Mouse (Mus musculus): ENCODE results near the gene Akap7. TPM values are rescaled to one million over a fixed set of nuclear protein-coding genes. Genes with fewer than 3 reads are reported as not detected.
"Not testable (repeated sequence)": the region's sequence is repeated elsewhere in the genome, so short reads cannot be mapped to it uniquely, and the experiment has no call there.

Akap7 gene
- polyA plus RNA-seq, 3 experiments from 2014 or later = 1.5 to 5.7 (median 3.0) TPM

DNA sequence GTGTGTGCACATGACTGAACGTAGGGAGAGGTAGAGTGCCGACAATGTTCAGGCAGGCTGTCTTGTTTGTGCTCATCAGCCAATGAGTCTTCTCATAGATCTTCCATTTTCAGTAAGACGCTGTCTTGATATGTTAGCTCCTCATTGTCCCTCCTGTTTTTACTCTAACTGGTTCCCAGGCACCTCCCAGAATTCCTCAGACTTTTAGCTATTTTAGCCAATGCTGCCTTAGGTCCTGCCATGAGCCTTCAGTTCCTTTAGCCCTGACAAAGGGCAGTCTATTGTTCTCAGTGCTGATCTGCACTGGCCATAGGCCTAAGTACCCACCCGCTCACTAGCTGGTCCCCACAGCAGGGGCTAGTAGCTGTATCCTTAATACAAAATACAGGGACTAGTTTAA lies 122.0 kb downstream of the Akap7 start:
- no peak for ATAC-seq

DNA sequence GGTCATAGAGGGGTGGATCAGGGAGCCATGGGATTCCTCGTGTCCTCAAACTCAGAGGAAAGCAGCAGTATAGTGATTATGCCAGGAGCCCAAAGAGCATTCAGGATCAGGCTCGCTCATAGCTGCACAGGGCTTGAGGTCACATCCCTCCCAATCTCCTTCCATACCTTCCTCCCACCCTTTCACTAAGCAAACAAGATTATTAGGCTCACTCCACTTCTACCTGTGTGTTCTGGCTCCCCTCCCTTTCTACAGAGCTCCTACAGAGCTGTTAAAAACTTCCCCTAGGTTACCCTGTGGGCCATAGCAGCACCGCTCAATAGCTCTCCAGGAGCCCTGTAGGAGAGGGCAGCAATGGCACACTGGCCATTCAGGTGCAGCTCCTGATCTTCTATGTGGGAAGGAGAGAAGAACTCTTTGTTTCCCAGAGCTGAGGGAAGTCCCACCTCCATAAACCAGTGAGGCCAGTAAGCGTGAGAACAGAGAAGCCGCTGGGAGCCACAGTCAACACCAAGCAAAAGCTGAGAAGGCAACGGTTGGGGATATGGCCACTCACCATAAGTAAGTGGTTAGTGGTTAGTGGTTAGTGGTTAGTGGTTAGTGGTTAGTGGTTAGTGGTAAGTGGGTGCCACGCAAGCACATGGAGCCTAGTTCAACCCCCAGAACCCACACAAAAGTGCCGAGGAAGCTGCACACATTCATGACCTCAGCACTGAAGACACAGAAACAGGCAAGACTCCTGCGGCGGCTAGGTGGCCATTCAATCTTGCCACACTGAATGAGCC lies 122.7 kb downstream of the Akap7 start:
- ATAC-seq = no peak

DNA sequence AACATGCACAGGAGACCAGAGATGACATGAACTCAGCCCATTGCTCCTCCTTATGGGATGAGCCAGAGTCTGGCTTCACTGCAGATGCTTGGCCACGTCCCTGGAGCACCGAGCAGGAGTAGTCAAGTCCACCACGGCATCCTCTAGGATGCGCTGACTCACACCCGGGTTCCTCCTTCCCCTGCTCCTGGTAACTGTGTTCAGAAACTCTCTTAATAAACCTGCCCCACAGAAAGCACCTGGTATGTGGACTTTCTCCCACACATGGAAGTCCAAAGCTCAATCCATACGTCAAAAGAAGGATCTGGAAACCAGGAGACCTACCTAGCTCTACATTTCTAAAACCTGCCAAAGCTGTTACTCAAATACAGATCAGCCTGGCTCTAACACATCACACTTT lies 124.4 kb downstream of the Akap7 start:
- no peak for ATAC-seq

DNA sequence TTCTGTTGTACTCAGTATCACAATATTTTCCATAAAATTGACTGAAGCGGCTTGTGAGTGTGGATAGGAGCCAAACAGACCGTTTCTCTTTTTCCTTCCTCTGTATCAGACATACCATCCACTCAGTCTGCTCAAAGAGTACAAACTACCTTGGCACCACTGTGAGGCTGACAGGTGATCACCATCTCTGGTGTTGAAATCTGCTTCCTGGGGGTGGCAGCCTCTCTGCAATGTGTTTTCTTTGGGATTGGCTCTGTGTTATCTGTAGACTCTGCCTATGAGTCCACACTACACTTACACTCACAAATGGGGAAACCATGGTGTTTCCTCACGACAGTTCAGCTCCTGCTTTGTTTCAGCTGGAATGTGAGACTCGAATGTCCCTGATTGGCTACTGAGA lies 128.6 kb downstream of the Akap7 start:
- no peak for ATAC-seq

DNA sequence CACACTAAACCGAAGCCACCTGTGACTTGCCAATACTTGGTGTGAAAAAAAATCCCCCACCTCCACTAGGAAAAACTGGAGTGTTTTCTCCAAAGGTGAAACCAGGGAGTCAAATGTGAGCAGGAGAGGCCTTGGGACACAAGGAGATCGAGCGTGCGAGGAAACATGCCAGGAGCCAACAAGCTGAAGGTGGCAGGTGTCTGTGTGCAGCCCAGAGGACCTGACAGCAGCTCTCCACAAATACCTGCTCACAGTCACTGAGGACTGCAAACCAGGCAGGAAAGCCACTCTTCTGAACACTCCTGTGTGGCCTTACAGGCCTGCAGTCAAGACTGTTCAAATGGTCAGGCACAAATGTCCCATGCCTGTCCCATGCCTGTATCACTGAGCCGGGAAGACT lies 130.4 kb downstream of the Akap7 start:
- no peak for ATAC-seq

DNA sequence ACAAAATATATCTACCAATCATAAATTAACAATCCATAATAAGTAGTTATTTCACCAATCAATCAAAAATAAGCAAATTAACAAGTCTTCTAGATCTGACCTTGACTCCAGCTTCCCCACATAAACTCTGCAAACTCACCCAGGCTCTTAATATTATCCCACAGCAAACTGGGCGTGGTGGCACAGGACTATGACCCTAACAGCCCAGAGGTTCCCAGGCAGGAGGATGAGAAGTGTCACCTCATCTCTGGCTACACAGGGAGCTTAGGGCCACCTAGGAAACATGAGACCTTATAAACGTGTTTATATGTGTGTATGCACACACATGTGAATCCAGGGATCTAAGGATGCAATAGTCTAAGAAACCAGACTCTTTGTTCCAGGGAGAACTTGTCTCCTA lies 132.8 kb downstream of the Akap7 start:
- no peak for ATAC-seq

DNA sequence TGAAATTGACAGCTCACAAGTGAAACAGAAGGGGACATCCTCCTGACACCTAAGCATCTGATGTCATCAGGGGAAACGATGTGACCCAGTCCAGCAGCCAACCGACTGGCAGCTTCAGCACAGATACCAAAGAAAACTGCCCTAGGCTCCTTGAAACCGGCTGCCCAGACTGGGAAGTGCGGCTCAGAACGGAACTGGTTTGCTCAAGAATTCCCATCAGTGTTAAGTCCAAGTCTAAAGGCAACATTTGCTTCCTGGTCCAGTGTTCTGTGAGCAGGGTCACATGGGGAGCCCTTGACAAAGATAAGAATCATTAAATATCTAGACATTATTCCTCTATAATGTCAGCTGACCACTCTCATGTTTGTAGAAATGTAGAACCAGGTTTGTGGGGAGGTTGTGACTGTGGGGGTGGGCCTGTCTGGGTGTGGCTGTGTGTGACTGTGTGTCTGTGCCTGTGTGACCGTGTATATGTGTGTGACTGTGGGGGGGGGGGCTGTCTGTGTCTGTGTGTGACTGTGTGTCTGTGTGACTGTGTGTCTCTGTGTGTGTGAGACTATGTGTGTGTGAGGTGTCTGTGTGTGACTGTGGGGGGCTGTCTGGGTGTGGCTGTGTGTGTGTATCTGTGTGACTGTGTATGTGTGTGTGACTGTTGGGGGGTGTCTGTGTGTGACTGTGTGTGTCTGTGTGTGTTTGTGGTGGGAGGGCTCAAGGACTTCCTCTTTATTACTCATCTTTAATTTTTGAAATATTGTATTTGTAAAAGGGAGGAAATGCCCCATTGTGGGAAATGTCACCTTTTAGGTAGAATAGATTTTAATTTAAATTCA lies 140.1 kb downstream of the Akap7 start:
- no peak for ATAC-seq

DNA sequence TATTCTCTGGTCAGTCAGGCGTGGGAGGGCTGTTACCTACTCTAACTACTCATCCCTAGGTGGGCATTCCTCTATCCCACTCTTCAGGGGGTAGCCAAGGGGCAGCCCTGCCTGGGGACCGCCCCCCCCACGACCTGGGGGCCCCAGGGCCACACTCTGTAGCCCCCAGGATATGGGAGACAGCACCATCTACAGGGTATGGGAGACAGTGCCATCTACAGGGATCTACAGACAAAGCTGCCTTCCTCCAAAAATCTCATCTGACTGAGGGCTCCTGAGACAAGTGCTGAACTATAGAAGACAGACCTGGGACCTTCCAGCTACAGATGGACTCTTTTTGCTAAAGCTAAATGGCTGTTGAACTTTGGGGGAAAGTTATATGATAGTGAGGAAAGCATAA lies 144.2 kb downstream of the Akap7 start:
- not testable (repeated sequence) for ATAC-seq

DNA sequence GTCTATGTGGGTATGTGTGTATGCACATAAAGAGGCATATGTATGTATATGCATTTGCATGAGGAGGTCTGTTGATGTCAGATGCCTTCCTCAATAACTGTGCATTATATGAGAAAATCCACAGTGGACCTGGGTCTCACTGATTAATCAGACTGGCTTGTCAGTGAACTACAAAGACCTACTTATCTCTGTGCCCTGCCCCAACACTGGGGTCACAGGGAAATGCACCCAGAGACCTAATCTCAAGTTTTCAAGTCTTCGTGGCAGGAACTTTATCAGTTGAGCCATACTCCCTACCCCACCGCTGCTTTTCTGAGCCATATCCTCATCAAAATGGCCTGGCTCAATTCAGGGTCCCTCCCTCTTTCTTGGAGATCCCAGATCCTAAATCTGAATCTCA lies 146.0 kb downstream of the Akap7 start:
- ATAC-seq = no peak

DNA sequence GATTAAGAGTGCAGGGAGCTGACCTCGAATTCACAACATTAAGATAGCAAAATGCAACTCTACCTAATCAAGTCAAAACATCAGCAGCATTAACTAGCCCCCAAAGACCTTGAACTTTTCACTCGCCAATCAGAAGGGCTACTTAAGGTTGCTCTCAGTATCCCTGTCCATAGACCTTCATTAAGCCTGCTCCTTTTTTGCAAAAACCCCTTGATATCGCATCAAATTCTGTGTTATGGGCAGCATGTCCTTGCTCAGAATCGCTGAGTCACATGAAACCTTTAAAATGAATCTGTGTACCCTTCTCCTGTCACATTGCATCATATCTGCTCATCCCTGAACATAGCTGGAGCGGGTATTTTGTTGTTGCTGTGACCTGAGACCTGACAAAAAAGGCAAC lies 149.0 kb downstream of the Akap7 start:
- ATAC-seq = no peak

DNA sequence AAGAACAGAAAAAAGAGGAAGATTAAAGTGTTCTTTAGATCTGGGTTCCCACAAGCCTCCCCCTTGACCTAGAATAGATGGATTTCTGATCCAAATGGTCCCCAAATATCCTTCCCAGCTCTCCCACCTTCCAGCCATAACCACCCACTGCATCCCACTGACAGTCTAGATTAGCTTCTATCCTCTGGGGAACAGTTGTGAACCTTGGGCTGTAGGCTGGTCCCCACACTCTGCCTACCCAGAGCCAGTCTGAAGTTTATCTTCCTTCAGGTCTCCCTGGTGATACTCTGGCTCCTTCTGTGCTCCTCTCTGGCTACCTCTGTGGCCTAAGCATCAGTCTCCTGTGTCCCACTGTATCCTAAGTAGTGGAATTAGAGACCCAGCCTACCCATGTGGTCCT lies 150.3 kb downstream of the Akap7 start:
- ATAC-seq = no peak

DNA sequence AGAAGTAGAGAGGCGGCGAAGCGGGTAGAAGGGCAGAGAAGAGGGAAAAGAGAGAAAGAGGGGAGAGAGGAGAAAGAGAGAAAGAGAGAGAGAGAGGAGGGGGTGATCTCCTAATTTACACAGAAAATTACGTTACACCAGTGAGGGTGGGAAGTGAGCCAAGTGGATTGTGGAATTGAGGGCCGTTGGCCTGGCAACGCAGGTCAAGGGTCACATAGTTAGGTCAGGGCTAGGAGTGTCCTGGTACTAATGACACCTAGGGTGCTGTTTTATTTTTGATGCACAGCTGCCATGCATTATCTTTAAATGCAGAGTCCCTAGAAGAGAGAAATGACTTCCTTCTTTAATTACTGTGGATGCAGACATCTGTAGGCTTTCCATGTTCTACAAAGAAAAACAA lies 153.4 kb downstream of the Akap7 start:
- no peak for ATAC-seq

DNA sequence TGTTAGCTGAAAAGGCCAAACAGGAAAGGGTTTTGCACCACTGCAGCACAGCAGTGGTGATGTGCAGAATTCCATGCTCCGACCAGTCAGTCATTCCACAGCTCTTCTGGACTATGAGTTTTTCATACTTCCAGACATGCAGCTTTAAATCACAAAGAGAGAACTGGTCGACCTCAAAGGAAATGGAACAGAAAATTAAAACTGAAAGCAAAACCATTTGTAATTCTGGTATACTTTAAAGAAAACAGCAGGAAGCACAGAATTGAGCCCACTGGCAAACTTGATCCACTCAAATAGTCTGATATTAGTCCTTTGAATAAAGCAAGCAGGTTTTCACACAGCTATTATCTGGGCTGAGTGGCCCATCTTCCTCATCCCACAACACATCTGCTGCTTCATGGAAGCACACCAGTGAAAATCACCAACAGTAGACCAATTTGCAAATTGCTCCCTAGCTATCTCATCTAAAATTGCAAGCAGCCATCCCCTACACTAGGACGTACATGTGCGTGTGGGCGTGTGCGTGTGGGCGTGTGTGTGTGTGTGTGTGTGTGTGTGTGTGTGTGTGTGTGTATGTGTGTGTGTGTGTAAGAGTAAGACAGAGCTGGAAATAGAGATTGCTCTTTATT lies 156.4 kb downstream of the Akap7 start:
- ATAC-seq = peak; percentile 97

DNA sequence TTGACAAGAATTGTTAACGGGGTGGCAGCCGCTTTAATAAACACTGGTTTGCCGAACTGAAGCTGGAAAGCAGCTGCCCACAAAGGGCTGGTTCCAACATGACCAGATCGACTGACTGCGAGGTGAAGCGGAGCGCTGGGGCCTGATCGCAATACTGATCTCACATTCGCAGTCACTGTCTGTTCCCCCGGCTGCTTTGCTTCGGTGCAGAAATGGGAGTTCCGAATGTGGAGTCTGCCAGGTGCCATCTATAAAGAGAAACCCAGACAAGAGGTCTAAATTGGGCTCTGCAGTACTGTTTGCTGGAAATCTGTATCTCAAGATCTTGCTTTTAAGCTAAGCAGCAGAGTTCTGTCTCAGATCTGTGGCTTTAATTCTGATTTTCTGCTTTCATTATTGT lies 161.8 kb downstream of the Akap7 start:
- no peak for ATAC-seq

DNA sequence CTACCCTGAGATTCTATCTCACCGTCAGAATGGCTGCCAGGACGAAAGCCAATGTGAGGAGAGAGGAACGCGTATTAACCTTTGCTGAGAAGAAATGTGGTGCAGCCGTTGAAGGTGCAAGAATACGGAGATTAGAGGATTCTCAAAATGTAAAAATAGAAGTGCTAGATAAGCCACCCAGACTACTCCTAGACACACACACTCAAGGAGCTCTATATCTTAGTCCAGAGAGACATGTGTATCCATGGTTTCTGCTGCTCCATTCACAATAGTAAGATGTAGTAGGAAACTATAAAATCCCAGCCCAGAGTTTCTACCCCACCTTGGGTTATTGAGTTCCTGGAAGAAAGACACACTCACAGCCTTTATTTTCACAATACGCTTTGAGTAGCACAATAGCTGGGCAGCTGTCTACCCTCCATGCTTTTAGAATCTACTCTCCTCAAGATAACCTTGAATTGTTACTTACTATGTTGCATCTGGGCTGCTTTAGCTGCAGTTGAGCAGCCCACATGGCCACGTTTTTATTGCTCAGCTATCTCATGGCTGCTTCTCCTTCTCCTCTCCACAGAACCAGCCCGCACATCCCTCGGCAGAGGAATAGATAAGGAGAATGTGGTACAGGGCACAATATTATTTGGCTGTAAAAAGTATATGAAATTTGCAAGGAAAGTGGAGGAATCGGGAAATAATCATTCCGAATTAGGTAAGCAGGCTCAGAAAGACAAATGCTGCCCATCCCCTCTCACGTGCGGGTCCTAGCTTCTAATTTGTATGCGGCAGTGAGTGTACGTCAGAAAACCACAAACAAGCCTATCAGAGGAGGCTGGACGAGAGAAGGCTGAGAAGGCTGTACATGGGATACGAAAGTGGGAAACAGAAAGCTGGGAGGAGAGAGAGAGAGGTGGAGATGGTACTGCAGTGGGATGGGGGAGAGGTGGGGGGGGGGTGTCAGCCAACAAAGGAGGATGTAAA lies 162.6 kb downstream of the Akap7 start:
- ATAC-seq = no peak

DNA sequence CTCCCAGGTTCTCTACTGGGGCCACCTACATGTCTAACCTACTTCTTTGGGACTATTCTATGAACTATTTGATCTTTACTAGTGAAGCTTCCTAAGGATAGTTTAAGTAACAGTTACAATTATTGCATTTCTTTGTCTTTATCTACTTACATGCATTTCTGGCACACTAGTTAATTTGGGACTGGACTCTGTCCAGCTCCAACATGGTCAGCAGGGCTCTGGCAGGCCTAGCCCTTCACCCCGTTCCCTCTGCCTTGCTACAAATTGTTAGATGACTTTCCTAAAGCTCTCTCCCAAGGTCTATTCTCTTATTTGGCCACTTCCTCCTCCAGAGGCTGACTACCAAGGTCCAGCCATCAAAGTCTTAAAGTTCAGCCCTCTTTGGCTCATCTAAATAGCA lies 165.9 kb downstream of the Akap7 start:
- ATAC-seq = no peak

DNA sequence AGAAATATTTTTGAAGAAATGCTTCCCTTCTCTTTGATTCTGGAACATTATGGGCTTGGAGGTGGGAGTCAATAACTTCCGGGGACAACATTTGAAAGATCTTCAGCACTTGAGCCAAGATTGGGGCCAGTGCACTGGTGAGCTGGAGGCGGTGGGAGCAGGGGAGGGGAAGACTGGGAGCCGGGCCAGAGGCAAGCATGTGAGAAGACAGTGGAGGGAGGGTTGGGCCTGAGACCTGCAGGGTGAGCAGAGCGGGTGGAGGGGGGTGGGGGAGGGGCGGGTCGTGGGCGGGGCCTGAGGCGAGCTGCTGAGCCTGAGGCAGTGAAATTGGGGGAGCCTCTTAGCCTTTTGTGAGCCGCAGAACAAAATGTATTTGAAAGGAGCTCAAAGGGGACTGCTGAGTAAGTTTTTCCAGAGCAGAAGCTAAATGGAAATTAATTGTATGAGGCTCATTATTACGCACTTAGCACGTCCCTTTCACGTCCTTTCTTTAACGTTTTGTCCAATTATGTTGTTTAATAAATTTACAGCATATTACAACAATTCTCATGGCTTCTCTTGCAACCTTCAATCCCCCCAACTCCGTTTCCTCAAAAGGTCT lies 167.4 kb downstream of the Akap7 start:
- peak; percentile 80 for ATAC-seq

DNA sequence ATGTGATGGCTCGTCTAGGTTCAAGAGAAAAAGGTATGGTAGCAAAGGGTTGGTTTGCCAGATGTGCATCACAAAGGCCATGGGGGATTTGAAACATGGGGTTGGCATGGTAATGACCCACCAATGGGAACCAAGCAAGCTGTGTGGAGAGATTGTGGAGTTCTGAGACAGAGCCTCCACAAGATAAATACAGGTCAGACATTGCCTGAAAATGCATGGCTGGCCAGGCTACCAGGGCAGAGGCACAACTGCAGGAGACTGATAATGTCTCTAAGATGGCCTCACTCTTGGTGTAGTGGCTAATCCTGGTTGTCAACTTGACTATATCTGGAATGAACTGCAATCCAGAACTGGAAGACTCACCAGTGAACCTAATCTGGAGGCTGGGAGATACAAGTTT lies 174.1 kb downstream of the Akap7 start:
- no peak for ATAC-seq

DNA sequence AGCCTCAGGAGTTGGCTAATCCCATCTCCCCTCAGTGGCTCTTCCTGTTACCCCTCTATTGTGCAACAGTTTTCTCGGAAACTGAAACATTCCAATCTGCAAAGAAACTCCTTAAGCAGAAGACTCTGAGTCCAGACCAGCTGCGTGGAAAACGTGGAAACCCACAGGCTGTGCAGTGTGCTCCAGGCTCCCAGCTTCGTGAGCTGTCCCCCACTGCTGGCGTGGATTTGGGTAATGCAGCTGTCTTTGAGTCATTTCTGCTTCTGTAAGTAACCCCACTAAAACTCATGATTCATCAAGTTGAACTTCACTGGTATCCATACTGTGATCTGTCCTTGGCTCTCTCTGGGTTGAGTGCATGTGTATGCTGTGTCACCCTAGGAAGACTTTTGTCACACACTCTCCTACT lies 179.2 kb downstream of the Akap7 start:
- no peak for ATAC-seq

DNA sequence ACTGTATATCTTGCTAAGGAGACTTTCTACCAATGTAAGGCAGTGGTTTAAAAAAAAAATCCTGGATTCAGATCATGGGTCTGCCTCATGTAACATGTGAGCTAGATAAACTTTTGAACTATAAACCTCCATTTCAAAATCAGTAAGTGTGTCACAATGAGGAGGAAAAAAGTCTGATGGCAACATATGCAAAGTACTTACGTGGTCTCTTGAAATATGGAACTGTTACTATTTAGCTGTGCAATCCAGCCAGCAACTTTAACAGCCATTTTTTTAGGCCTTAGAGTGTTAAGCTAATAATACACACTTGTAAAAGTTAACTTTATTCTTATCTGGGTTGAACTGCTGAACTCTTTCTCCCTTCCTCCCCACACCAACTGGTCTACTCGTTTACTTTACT lies 181.6 kb downstream of the Akap7 start:
- no peak for ATAC-seq

DNA sequence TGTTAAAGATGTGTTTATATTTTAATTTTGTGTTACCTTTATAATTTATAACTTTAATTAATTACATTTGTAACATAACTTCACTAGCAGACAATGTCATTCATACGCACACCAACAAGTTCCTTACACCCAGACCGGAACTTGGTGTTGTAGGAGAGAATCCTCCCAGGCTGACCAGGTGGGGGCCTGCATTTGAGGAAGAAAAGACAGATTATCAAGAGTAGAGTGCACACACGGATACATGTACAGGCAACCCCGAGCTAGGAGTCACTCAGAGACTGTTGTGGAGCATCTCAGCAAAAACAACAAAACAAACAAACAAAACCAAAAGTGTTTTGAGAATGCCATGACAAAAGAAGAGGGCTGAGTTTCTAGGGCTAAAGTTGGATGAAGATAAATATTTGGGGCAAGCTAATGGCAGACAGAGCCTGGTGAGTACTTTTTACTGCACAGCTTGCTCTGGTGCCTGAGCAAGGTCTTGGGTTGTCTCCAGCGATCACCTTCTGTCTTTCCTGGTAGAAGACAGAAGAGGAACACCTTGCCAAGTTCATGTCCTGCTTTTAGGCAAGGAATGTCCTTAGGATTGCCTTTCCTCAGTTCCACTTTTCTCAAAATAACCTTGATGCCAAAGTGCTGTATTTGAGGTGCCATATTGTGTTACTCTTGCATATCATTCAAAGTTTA lies 186.7 kb downstream of the Akap7 start:
- no peak for ATAC-seq
